Mouse (Mus musculus): Measurements from ENCODE around the gene Ccdc13.

The Ccdc13 gene

GRCm38 (mm10) chr9:121847138-121847537, 7.9 kb upstream of the Ccdc13 start:
- DNase-seq (ENCODE audit: low spot score in 2 of 2): no peak

- DNase-seq (ENCODE audit: low spot score in 2 of 2): peak; percentile 31 to 41
Measured at GRCm38 (mm10) chr9:121846526-121847118, 7.4 kb upstream of the Ccdc13 start.

GRCm38 (mm10) chr9:121842914-121843313, 3.7 kb upstream of the Ccdc13 start:
- DNase-seq (ENCODE audit: low spot score in 2 of 2): no peak

GRCm38 (mm10) chr9:121839622-121839965, 333 bp upstream of the Ccdc13 start:
- DNase-seq (ENCODE audit: low spot score in 2 of 2): no peak

GRCm38 (mm10) chr9:121838008-121838407, 1.3 kb downstream of the Ccdc13 start:
- DNase-seq (ENCODE audit: low spot score in 2 of 2): no peak

- no peak for DNase-seq (ENCODE audit: low spot score in 2 of 2)
Measured at GRCm38 (mm10) chr9:121833825-121834224, 5.4 kb downstream of the Ccdc13 start.

GRCm38 (mm10) chr9:121830956-121831293, 8.3 kb downstream of the Ccdc13 start:
- peak; percentile 65 to 76 for DNase-seq (ENCODE audit: low spot score in 2 of 2)

- peak in 1 of 2 experiments; percentile 16 for DNase-seq (ENCODE audit: low spot score in 2 of 2)
Measured at GRCm38 (mm10) chr9:121830243-121830955, 8.9 kb downstream of the Ccdc13 start.

GRCm38 (mm10) chr9:121829270-121829992, 9.8 kb downstream of the Ccdc13 start:
- no peak for DNase-seq (ENCODE audit: low spot score in 2 of 2)

GRCm38 (mm10) chr9:121828314-121828713, 10.9 kb downstream of the Ccdc13 start:
- no peak for DNase-seq (ENCODE audit: low spot score in 2 of 2)

GRCm38 (mm10) chr9:121826356-121826755, 12.9 kb downstream of the Ccdc13 start:
- no peak for DNase-seq (ENCODE audit: low spot score in 2 of 2)

GRCm38 (mm10) chr9:121823991-121824390, 15.3 kb downstream of the Ccdc13 start:
- no peak for DNase-seq (ENCODE audit: low spot score in 2 of 2)

- no peak for DNase-seq (ENCODE audit: low spot score in 2 of 2)
Measured at GRCm38 (mm10) chr9:121823051-121823450, 16.2 kb downstream of the Ccdc13 start.

GRCm38 (mm10) chr9:121822585-121822991, 16.7 kb downstream of the Ccdc13 start:
- DNase-seq (ENCODE audit: low spot score in 2 of 2): no peak

GRCm38 (mm10) chr9:121820765-121821164, 18.5 kb downstream of the Ccdc13 start:
- no peak for DNase-seq (ENCODE audit: low spot score in 2 of 2)

GRCm38 (mm10) chr9:121819771-121820471, 19.3 kb downstream of the Ccdc13 start:
- no peak for DNase-seq (ENCODE audit: low spot score in 2 of 2)

GRCm38 (mm10) chr9:121819073-121819770, 20.0 kb downstream of the Ccdc13 start:
- DNase-seq (ENCODE audit: low spot score in 2 of 2): no peak

GRCm38 (mm10) chr9:121815183-121815582, 24.1 kb downstream of the Ccdc13 start:
- DNase-seq (ENCODE audit: low spot score in 2 of 2): no peak

- DNase-seq (ENCODE audit: low spot score in 2 of 2): no peak
Measured at GRCm38 (mm10) chr9:121810081-121810821, 29.0 kb downstream of the Ccdc13 start.

GRCm38 (mm10) chr9:121808511-121808910, 30.8 kb downstream of the Ccdc13 start:
- no peak for DNase-seq (ENCODE audit: low spot score in 2 of 2)

GRCm38 (mm10) chr9:121807947-121808346, 31.3 kb downstream of the Ccdc13 start:
- DNase-seq (ENCODE audit: low spot score in 2 of 2): no peak

Data from natural killer cell, adult 2 months (primary cell).